Mouse (Mus musculus): Measurements from ENCODE around the gene Hibch.

DNA sequence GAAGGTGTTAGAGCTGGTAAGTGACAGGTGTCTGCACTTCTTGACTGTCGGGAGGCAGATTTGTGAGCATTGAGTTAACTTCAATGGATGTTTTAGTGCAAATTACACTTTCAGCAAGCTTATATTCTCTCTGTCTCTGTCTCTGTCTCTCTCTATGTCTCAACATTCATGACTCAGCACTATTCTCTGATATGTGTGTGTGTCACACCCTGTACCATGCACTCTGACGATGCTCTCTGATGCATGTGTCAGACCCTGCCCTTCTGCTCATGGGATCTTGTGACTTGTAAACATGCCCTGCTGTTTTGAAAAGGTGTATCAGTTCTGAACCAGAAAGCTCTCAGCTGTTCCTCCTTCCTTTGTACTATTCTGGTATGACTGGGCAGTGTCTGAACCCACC, 71.9 kb downstream of the Hibch start:
- no peak for TF ChIP-seq EP300 (IDR thresholded peaks at IDR 0.05)
- TF ChIP-seq CTCF (IDR thresholded peaks at IDR 0.05), result no peak
